Mouse (Mus musculus) adrenal gland, adult 2 months (tissue): ENCODE measurements around the gene Gemin5. TPM values are rescaled to one million over a fixed set of nuclear protein-coding genes. Genes with fewer than 3 reads are reported as not detected.
"Not testable (repeated sequence)": the region's sequence is repeated elsewhere in the genome, so short reads cannot be mapped to it uniquely, and the experiment has no call there.

Experiments used
- DNase-seq: peaks from one replicate; pipeline ENCODE4 v3.0.0; 2021
- polyA plus RNA-seq: library from polyadenylated mRNA; depleted of rRNA; stranded (reverse); fragments of >200 nt; gene quantifications from 2 replicates; pipeline ENCODE4 v1.2.3, GENCODE M21; 2012
- total RNA-seq, 2 experiments: library from RNA; stranded (reverse); gene quantifications; 2 replicates each; pipeline ENCODE4 v1.2.3; 2021

Gene Gemin5
- total and polyA plus RNA-seq, 3 experiments = 9.1 to 21.4 (median 21.2) TPM

DNA sequence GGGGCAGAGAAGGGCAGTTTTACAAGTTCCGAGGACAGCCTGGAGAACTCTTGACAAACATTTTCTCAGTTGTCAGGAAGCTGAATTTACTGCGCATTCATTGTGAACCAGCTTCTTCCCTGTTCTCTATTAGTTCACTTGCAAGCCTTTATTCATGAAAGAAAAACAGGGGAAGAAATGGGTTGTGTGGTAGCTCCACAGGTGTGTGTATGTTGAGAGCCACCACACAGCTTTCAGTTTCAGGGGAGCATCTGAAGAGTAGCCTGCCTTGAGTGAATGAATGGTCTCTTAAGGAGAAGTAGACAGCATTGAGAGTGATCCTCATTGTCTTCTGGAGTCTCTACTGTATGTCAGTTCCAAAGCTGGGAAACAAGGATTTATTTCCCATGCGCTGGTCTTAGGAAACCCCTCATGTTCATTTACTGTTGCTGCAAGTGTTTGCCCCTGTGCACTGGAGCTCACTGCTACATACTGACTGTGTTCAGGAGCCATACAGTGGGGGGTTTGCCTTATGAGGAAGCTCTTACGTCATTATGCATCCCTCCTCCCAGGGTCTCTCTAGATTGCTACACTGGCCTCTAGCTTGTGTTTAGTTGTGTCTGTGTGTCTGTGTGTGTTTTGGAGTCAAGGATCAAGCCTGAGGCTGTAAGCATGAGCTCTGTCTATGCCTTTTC, 60.5 kb downstream of the Gemin5 start:
- no peak for DNase-seq

DNA sequence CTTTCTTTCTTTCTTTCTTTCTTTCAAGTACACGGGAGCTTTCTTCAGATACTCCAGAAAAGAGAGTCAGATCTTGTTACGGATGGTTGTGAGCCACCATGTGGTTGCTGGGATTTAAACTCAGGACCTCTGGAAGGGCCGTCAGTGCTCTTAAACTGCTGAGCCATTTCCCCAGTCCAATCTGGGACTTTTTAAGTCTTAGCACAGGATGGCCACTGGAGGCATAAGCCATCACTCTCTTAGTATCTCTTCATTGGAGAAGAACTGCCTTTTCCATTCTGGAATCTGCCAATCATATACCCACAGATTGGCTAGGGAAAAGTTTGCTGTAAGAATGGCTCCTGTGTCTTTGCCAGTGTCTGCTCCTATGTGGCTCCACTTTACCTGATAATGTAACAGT, 61.3 kb downstream of the Gemin5 start:
- DNase-seq = no peak

- no peak for DNase-seq
Measured at GRCm38 (mm10) chr11:58104351-58104791, 64.0 kb downstream of the Gemin5 start.

GRCm38 (mm10) chr11:58103697-58104306, 64.5 kb downstream of the Gemin5 start, which contains the start of gene Cnot8:
TSS of gene Cnot8 (plus strand) at chr11:58104153.
- peak; percentile 100 for DNase-seq

DNA sequence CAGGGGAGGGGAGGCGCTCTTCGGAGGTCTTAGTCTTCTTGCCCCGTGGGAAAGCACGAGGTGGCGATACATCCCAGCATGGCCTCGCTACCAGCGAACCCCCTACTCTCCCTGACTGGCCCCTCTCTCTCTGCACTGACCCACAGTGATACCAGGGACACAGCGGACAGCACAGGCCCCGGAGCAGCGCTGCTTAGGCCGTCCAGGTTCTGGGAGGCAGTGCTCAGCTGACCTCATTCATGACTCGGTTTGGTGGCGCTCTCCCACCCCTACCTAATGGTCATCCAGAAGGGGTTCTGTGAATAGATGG, 65.0 kb downstream of the Gemin5 start:
- DNase-seq = no peak

DNA sequence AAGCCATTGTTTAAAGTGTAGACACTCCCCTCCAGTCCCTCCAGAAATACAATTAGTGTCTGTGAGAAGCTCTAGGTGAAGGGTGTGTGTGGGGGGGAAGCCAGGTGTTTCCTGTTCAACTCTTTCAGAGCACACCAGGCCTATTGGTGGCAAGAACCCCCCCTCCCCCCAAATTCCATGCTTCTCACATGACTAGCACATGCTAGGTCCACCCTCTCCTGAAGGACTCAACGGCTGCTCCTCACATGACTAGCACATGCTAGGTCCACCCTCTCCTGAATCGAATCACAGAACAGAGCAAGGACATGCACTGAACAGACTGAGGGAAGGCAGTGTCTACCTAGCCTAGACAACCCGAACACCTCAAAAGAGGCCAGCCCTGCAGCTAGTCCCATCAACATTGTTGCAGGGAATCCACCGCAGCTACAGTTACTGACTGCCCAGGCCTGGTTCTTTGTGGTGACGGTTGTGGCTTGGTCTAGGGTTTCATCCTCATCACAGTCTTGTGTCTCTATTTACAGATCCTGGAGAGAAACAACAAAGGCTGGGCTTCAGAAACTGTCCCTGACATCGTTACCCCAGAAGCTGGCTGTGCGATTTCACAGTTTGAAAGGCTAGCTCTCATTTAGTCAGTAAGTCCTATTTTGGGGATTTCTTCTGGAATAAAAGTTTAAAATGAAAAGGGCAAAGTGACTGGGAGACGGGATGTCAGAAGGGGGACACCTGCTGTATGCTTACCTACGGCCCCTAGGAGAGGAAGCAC, 65.6 kb downstream of the Gemin5 start:
- DNase-seq = no peak

- DNase-seq = no peak
Measured at GRCm38 (mm10) chr11:58102146-58102545, 66.2 kb downstream of the Gemin5 start.

DNA sequence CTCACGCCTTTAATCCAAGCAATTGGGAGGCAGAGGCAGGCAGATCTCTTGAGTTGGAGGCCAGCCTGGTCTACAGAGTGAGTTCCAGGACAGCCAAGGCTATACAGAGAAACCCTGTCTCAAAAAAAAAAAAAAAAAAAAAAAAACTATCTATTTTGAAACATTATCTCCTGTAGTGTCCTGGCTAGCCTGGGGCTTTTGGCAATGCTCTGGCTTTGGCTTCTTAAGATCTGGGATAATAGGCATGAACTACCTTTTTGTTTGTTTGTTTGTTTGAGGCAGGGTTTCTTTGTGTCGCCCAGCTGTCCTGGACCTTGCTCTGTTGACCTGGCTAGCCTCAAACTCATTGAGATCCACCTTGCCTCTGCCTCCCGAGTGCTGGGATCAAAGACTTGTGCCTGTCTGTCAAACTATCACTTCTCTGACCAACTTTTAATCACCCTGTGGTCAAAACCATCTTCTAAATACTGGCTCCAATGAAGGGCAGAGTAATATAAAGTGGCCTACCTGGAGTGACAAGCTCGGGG, 67.1 kb downstream of the Gemin5 start:
- DNase-seq = no peak

DNA sequence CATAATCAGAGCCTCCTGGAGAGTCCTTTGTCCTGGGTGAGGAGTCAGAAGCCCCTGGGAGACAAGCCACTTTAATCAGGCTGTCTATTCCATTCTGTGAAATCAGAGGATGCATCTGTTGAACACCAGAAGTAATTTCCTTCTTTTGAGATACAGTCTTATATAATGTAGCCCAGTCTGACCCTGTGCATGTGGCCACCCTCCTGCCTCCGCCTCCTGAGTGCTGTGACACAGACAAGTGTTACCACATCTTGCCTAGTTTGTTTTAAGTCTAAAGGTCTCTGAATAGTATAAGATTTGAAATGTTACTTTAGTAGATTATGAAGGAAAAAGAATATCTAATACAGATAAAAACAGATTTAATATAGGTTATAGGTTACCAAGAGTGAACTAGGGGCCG, 68.3 kb downstream of the Gemin5 start:
- no peak for DNase-seq

DNA sequence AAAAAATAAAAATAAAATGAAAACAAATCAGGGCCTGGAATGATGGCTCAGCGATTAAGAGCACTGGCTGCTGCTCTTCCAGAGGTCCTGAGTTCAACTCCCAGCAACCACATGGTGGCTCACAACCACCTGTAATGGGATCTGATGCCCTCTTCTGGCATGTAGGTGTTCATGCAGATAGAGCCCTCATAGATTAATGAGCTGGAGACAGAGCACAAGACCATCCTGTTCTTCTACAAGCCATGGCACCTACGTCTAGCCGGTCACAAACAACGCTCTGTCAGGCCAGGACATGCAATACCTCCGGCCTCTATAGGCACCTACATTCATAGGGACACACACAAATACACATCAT, 70.0 kb downstream of the Gemin5 start:
- not testable (repeated sequence) for DNase-seq

DNA sequence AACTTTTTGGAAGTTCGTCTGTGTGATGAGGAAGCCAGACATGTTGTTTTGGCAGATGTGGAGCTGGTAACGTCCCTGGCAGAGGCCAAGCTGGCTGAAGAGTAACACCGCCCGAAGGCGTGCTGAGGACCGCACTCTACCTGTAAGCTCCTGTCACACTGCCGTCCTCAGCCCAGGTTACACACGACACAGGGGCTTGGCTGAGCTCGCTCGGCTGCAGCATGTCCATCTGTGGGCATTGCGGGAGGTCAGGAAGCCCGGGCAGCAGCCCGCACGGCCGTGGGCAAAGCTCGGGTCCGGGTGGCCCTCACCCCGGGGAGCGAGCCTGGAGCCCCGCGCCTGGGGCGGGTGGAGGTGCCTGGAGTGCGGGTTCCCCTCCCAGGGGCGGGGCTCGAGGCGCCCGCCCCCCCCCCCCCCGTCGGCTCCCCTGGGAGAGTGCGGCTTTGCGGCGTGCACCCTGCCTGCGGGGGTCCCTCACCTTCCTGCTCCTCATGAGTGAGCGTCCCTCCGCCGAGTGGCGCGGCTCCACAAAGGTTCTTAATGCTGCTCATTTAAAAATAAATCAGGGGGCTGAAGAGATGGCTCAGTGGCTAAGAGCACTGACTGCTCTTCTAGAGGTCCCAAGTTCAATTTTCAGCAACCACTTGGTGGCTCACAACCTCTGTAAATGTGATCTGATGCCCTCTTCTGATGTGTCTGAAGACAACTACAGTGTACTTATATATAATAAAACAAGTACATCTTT, 70.5 kb downstream of the Gemin5 start:
- peak; percentile 51 for DNase-seq

- DNase-seq = no peak
Measured at GRCm38 (mm10) chr11:58096821-58097620, 71.3 kb downstream of the Gemin5 start.

DNA sequence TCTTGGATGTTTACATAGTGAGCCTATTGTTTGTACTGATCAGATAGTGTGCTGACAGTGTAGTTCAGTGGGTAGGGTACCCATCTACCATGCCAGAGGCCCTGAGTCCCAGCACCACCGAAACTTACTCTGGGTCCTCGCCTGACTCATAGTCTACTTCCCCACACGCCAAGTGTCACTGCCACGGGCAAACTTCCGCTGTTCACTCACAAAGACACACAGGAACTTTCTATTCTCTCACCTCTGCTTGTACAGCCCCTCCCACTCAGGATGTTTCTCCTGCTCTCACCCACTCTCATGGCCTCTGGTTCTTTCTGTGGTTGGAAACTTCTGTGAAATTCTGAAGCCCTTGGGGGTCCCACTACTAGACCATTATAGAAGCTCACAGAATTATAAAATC, 72.2 kb downstream of the Gemin5 start:
- DNase-seq = no peak

DNA sequence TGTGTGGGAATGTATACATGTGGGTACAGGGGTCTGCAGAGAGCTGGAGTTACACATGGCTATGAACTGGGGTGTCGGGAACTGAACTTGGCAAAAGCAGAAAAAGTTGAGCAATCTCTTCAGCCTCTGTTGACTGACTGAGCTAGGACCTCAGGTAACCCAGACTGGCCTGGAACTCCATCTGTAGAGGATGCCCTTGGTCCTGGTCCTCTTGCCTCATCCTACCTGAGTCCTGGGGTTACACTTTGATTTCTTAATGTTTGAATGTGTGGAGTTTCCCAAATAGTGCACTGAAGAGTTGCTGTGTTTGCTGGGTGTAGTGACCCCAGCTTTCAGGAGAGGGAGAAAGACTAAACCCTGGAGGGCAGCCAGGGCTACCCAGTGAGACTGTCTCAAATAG, 72.8 kb downstream of the Gemin5 start:
- DNase-seq = peak; percentile 15

DNA sequence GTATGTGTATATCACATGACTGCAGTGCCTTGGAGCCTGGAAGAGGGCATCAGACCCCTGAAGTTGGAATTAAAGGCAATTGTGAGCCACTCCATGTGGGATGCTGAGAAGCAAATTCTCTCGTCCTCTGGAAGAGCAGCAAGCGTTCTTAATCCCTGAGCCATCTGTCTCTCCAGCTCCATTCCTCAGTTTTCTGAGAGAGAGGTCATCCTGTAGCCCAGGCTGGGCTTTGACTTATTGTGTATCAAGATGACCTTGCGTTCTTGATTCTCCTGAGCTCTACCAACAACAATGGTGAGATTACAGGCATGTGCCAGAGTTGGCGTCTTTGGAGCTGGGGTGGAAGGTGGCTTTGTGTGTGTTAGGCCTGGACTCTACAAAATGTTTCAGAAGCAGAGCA, 73.6 kb downstream of the Gemin5 start:
- no peak for DNase-seq

- peak; percentile 67 for DNase-seq
Measured at GRCm38 (mm10) chr11:58093021-58093528, 75.3 kb downstream of the Gemin5 start, which contains the start of gene Gm12248. TSS of gene Gm12248 (minus strand) at chr11:58093134.

DNA sequence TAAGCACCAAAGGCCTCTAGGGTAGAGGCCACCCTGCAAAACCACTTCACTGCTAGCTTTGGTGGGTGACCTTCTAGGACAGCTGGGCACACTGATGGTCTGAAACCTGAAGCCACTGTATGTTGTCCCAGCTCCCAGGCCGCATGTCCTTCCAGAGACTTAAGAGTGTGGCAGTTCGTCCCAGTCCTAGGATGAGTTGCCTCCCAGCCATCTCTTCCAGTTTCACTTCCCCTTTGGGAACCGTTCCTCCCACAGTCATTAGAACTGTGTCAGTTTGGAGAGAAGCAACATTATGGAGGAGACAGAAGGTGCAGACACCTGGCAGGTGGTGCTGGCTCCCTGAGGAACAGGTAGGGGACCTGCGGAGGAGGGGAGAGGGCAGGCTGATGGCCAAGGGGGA, 75.8 kb downstream of the Gemin5 start:
- DNase-seq = peak; percentile 11

GRCm38 (mm10) chr11:58081716-58082115, 86.6 kb downstream of the Gemin5 start:
- no peak for DNase-seq

DNA sequence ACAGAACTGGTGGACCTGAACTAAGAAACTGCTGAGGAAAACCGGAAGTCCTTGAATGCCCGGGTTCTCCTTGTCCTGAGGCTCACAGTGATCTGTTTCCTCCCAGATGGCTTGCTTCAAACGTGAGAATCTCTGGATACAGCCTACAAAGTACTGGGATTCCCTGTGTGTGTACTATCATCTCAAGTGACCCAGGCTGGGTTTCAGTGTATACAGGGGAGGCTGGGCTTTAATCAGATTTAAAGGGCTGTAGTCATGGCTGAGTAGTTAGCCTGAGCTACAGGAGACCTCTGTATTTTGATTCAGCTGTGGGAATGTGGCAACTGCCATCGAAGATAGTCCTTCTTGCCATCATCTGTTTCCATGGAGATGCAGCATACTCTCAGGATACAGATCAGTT, 91.1 kb downstream of the Gemin5 start:
- no peak for DNase-seq

DNA sequence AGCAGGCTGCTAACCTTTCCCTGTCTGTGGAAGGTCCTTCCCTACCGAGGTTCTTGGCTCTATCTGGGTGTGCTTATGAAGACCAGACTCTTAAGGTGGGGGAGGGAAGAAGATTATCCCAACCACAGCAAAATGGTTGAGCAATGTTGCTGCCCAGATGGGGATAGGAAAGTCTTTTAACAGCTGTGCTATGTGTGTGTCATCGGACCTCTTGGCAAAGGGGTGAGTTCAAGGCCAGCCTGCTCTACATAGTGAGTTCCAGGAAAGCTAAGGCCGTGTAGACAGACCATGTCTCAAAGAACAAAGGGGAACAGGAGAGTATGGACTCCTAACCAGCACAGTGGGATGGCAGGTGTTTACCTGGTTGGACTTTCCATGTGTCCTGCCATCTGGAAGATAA, 95.4 kb downstream of the Gemin5 start:
- DNase-seq = peak; percentile 50
